Mouse (Mus musculus) small intestine, adult 2 months (tissue): ENCODE results near the gene Spsb1.

ENCODE experiments used
- CTCF ChIP-seq: fragments of 200-500 bp; IDR thresholded peaks from 2 replicates; pipeline ENCODE4 v1.5.1; 2012; ENCODE audit warnings: low read depth, mild to moderate bottlenecking, control low read depth, inconsistent platforms, low read length, moderate library complexity, mixed read lengths; ENCODE audit not compliant: insufficient replicate concordance, insufficient read length; ENCODE audit errors: extremely low read depth
- POLR2A ChIP-seq: fragments of 200-500 bp; IDR thresholded peaks from 2 replicates; pipeline ENCODE4 v1.6.1; 2012; ENCODE audit warnings: low read depth, mild to moderate bottlenecking, control low read depth, inconsistent platforms, low read length, moderate library complexity

- TF ChIP-seq CTCF (no peak), POLR2A (no peak)
These were observed 37.2 kb upstream of the Spsb1 start for GRCm38 (mm10) chr4:149991755-149992669.
